Mouse (Mus musculus) myocyte (in vitro differentiated cells): ENCODE data around the gene Tuba8.

Experiments
- CEBPB ChIP-seq: IDR thresholded peaks from 2 replicates; pipeline ENCODE4 v1.6.1; 2011; ENCODE audit warnings: mild to moderate bottlenecking, moderate library complexity; ENCODE audit not compliant: poor library complexity, insufficient read depth, severe bottlenecking
- E2F4 ChIP-seq: IDR thresholded peaks from one replicate; pipeline ENCODE4 v1.6.1; 2011; ENCODE audit warnings: mild to moderate bottlenecking, control low read depth, moderate library complexity; ENCODE audit not compliant: insufficient read depth
- MAX ChIP-seq: IDR thresholded peaks from one replicate; pipeline ENCODE4 v1.6.1; 2011; ENCODE audit warnings: low read depth, mild to moderate bottlenecking, control low read depth
- MYOD1 ChIP-seq, 3 experiments: IDR thresholded peaks; one replicate each; pipeline ENCODE4 v1.6.1; 2011; ENCODE audit warnings: control low read depth in 2 of 3, low read depth in 2 of 3, mild to moderate bottlenecking in 2 of 3, moderate library complexity in 1 of 3; ENCODE audit not compliant: insufficient read length in 2 of 3, control insufficient read depth in 1 of 3
- MYOG ChIP-seq, 3 experiments: IDR thresholded peaks; one replicate each; pipeline ENCODE4 v1.6.1; 2011; ENCODE audit warnings: control low read depth in 2 of 3, low read depth in 2 of 3, mild to moderate bottlenecking in 2 of 3; ENCODE audit not compliant: insufficient read length in 2 of 3, control insufficient read depth in 1 of 3, insufficient read depth in 1 of 3
- POLR2A ChIP-seq: IDR thresholded peaks from one replicate; pipeline ENCODE4 v1.6.1; 2011; ENCODE audit warnings: low read depth, mild to moderate bottlenecking, control low read depth, moderate library complexity; ENCODE audit not compliant: insufficient read length
- POLR2AphosphoS2 ChIP-seq: IDR thresholded peaks from one replicate; pipeline ENCODE4 v1.6.1; 2011; ENCODE audit warnings: low read depth, control low read depth; ENCODE audit not compliant: insufficient read length
- SRF ChIP-seq: IDR thresholded peaks from one replicate; pipeline ENCODE4 v1.6.1; 2011; ENCODE audit warnings: low read depth; ENCODE audit not compliant: control insufficient read depth, insufficient read length
- TCF12 ChIP-seq: IDR thresholded peaks from one replicate; pipeline ENCODE4 v1.6.1; 2011; ENCODE audit warnings: mild to moderate bottlenecking, control low read depth; ENCODE audit not compliant: poor library complexity, insufficient read depth, severe bottlenecking
- TCF3 ChIP-seq: IDR thresholded peaks from one replicate; pipeline ENCODE4 v1.6.1; 2011; ENCODE audit warnings: low read depth, control low read depth; ENCODE audit not compliant: insufficient read length
- USF1 ChIP-seq: IDR thresholded peaks from one replicate; pipeline ENCODE4 v1.6.1; 2011; ENCODE audit warnings: low read depth, mild to moderate bottlenecking, control low read depth, moderate library complexity

- TF ChIP-seq MYOD1 (IDR thresholded peaks at IDR 0.05; ENCODE audit: control insufficient read depth in 1 of 3, insufficient read length in 2 of 3, low read depth in 2 of 3) (no peak), POLR2A (no peak), TCF12 (no peak), USF1 (no peak), POLR2AphosphoS2 (no peak), CEBPB (no peak), MYOG (IDR thresholded peaks at IDR 0.05; ENCODE audit: control insufficient read depth in 1 of 3, insufficient read depth in 1 of 3, insufficient read length in 2 of 3, low read depth in 2 of 3) (no peak), TCF3 (no peak), E2F4 (no peak), SRF (no peak), MAX (no peak)
These were observed 11.5 kb downstream of the Tuba8 start for GRCm38 (mm10) chr6:121221876-121222597.
